Mouse (Mus musculus) lung, embryonic 15.5 days (tissue): Measurements from ENCODE around the gene Dbx1. TPM values are rescaled to one million over a fixed set of nuclear protein-coding genes. Genes with fewer than 3 reads are reported as not detected.

Experiments used
- ATAC-seq: fragments of 200-750 bp; cut with Nextera tagmentation; 2 replicates; pipeline ENCODE4 v1.8.0; 2017; ENCODE audit warnings: moderate number of reproducible peaks, borderline replicate concordance; ENCODE audit not compliant: low FRiP score, low TSS enrichment; ENCODE audit errors: extremely low read depth
- H3K27ac ChIP-seq: fragments of 300-500 bp; sonication (generic); 2 replicates; pipeline ENCODE4 v1.5.1; 2015; ENCODE audit warnings: moderate library complexity, mild to moderate bottlenecking, inconsistent platforms
- H3K27me3 ChIP-seq: fragments of 300-500 bp; sonication (generic); 2 replicates; pipeline ENCODE4 v1.6.1; 2015; ENCODE audit warnings: inconsistent platforms
- H3K36me3 ChIP-seq: fragments of 300-500 bp; sonication (generic); 2 replicates; pipeline ENCODE4 v1.6.1; 2015; ENCODE audit warnings: inconsistent platforms
- H3K4me1 ChIP-seq: fragments of 300-500 bp; sonication (generic); 2 replicates; pipeline ENCODE4 v1.6.1; 2015; ENCODE audit warnings: inconsistent platforms
- H3K4me2 ChIP-seq: fragments of 300-500 bp; sonication (generic); 2 replicates; pipeline ENCODE4 v1.6.1; 2015; ENCODE audit warnings: inconsistent platforms, mild to moderate bottlenecking, moderate library complexity
- H3K4me3 ChIP-seq: fragments of 300-500 bp; sonication (generic); 2 replicates; pipeline ENCODE4 v1.5.1; 2015; ENCODE audit warnings: mild to moderate bottlenecking, inconsistent platforms
- H3K9ac ChIP-seq: fragments of 300-500 bp; sonication (generic); 2 replicates; pipeline ENCODE4 v1.6.1; 2015; ENCODE audit warnings: inconsistent platforms
- H3K9me3 ChIP-seq: fragments of 300-500 bp; sonication (generic); 2 replicates; pipeline ENCODE4 v1.6.1; 2016; ENCODE audit warnings: inconsistent platforms
- WGBS: fragments of 180-500 bp; shearing (Covaris S2); methylation state at CpG from one replicate; pipeline ENCODE4 v1.1.7; 2015; 5-methylcytosine and 5-hydroxymethylcytosine counted together
- polyA plus RNA-seq: library from polyadenylated mRNA; unstranded; fragments of >200 nt; fragmentation: Nextera tagmentation; extraction: Ambion mirVana; gene quantifications from 2 replicates; pipeline ENCODE4 v1.2.1, GENCODE M21; 2015

The Dbx1 gene
- polyA plus RNA-seq, 1 experiment from 2014 or later, result not detected

- 65% methylated on average over 1 of the region's 1 CpGs for WGBS
- no peak overlapping the region for H3K4me3 ChIP-seq
- H3K9ac ChIP-seq, result no peak overlapping the region
- H3K9me3 ChIP-seq, result no peaks in the 10 kb centered on the region
- H3K36me3 ChIP-seq, result no peaks in the 10 kb centered on the region
- peaks cover 10% of the 10 kb centered on the region for H3K27me3 ChIP-seq
- H3K4me2 ChIP-seq, result no peak overlapping the region
- no peak for ATAC-seq
- H3K27ac ChIP-seq, result no peak overlapping the region
- no peaks in the 10 kb centered on the region for H3K4me1 ChIP-seq
These were observed 16.5 kb downstream of the Dbx1 start for GRCm38 (mm10) chr7:49620160-49620559.

- Histone ChIP-seq H3K27ac (no peak overlapping the region), H3K4me3 (no peak overlapping the region), H3K9me3 (no peaks in the 10 kb centered on the region), H3K36me3 (no peaks in the 10 kb centered on the region), H3K9ac (no peak overlapping the region), H3K4me1 (no peaks in the 10 kb centered on the region), H3K4me2 (no peak overlapping the region), H3K27me3 (peaks cover 5% of the 10 kb centered on the region; the same call in 1 of the 2 replicates)
- ATAC-seq, result no peak
- WGBS, result 75% methylated on average over 4 of the region's 4 CpGs
These were observed 19.6 kb downstream of the Dbx1 start for GRCm38 (mm10) chr7:49617087-49617486.

DNA sequence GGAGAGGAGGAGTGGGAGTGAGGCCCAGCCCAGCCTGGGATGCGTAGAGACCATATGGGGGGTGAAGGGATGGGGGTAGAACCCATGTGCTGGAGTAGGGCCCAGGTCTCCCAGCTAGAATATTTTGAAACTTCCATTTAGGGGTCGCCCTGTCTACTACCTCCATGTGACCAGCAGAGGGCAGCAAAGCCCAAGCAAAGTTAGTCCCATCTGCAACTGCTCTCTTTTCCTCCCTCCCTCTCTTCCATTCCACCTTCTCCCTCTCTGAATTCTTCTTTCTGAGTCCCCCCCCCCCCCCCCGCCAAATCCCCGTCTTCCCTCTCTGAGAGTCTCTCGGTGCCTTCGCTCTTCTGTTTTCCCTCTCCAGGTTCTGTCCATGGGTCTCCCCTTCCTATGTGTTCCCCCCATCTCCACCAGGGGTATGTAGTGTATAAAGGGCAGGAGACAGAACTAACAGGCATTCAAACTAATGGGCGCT lies 20.4 kb downstream of the Dbx1 start:
- Histone ChIP-seq H3K4me3 (no peak overlapping the region), H3K27me3 (peaks cover 5% of the 10 kb centered on the region; the same call in 1 of the 2 replicates), H3K4me2 (peak overlapping the region; percentile 35; the same call in 1 of the 2 replicates), H3K9me3 (no peaks in the 10 kb centered on the region), H3K4me1 (no peaks in the 10 kb centered on the region), H3K36me3 (no peaks in the 10 kb centered on the region), H3K9ac (no peak overlapping the region), H3K27ac (no peak overlapping the region)
- WGBS, result 8% methylated on average over 6 of the region's 7 CpGs
- peak; percentile 58; the same call in 1 of the 2 replicates for ATAC-seq

- Histone ChIP-seq H3K27ac (no peak overlapping the region), H3K36me3 (peaks cover 6% of the 10 kb centered on the region), H3K9ac (no peak overlapping the region), H3K4me2 (no peak overlapping the region), H3K9me3 (no peaks in the 10 kb centered on the region), H3K4me1 (0 out of 2 replicates have a peak, but pooled peaks cover 7% of the 10 kb centered on the region), H3K27me3 (no peaks in the 10 kb centered on the region), H3K4me3 (no peak overlapping the region)
- no peak for ATAC-seq
- WGBS, result 80% methylated on average over 15 of the region's 15 CpGs
These were observed 31.5 kb downstream of the Dbx1 start for GRCm38 (mm10) chr7:49604965-49605795.

- H3K4me2 ChIP-seq, result no peak overlapping the region
- peaks cover 8% of the 10 kb centered on the region for H3K36me3 ChIP-seq
- no peak overlapping the region for H3K4me3 ChIP-seq
- no peaks in the 10 kb centered on the region for H3K9me3 ChIP-seq
- H3K9ac ChIP-seq, result no peak overlapping the region
- H3K27me3 ChIP-seq, result no peaks in the 10 kb centered on the region
- H3K4me1 ChIP-seq, result 0 out of 2 replicates have a peak, but pooled peaks cover 7% of the 10 kb centered on the region
- no peak for ATAC-seq
- whole genome bisulfite sequencing, result 89% methylated on average over 14 of the region's 14 CpGs
- no peak overlapping the region for H3K27ac ChIP-seq
These were observed 32.4 kb downstream of the Dbx1 start for GRCm38 (mm10) chr7:49604244-49604643.

- H3K4me2 ChIP-seq, result no peak overlapping the region
- no peak overlapping the region for H3K4me3 ChIP-seq
- H3K36me3 ChIP-seq, result peaks cover 28% of the 10 kb centered on the region
- 44% methylated on average over 13 of the region's 13 CpGs for WGBS
- peak; percentile 51; the same call in 1 of the 2 replicates for ATAC-seq
- H3K4me1 ChIP-seq, result 0 out of 2 replicates have a peak, but pooled peaks cover 7% of the 10 kb centered on the region
- no peaks in the 10 kb centered on the region for H3K27me3 ChIP-seq
- 0 out of 2 replicates have a peak overlapping the region, but pooled peaks have one; percentile 3 for H3K27ac ChIP-seq
- no peak overlapping the region for H3K9ac ChIP-seq
- no peaks in the 10 kb centered on the region for H3K9me3 ChIP-seq
These were observed 35.3 kb downstream of the Dbx1 start for GRCm38 (mm10) chr7:49601191-49601975.

DNA sequence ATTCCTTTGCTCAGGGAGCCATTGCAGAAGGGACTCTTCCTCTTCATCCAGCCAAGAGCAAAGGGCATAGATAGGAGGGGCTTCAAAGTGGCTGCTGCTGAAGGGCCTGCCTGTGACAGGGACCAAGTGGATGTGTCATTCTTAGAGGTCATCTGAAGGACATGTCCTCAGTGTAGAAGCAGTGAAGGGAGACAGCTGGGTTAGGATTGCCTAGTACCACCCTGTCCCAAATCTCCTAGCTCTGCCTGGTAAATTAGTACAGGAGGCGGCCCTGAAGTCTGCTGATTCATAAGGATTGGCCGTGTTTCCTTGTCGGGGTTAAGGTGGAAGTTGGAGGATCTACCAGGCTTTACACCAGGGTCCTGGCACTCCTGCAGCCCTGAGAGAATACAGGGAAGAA lies 36.7 kb downstream of the Dbx1 start:
- ATAC-seq, result peak; percentile 30; the same call in 1 of the 2 replicates
- H3K4me2 ChIP-seq, result no peak overlapping the region
- no peak overlapping the region for H3K27ac ChIP-seq
- no peak overlapping the region for H3K4me3 ChIP-seq
- no peaks in the 10 kb centered on the region for H3K27me3 ChIP-seq
- H3K9ac ChIP-seq, result no peak overlapping the region
- WGBS, result 69% methylated on average over 3 of the region's 3 CpGs
- peaks cover 34% of the 10 kb centered on the region for H3K36me3 ChIP-seq
- 0 out of 2 replicates have a peak, but pooled peaks cover 7% of the 10 kb centered on the region for H3K4me1 ChIP-seq
- no peaks in the 10 kb centered on the region for H3K9me3 ChIP-seq

DNA sequence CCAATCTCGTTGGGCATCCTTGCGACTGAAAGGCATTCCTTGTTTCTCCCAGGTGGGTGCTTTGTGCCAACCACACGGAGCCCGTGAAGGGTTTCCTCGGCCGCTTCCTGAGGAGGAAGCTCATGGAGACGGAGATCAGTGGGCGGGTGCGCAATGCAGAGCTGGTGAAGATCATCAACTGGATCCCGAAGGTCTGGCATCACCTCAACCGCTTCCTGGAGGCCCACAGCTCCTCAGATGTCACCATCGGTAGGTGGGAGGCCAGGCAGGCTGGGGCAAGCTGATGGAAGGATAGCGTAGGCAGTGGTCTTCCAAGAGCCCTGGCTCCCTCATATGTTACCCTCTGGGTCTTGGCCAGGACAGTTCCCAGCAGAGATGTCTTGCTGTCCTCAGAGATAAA lies 38.4 kb downstream of the Dbx1 start:
- Histone ChIP-seq H3K4me2 (no peak overlapping the region), H3K27ac (no peak overlapping the region), H3K4me1 (0 out of 2 replicates have a peak, but pooled peaks cover 7% of the 10 kb centered on the region), H3K9me3 (no peaks in the 10 kb centered on the region), H3K27me3 (no peaks in the 10 kb centered on the region), H3K9ac (no peak overlapping the region), H3K36me3 (peaks cover 46% of the 10 kb centered on the region), H3K4me3 (no peak overlapping the region)
- no peak for ATAC-seq
- WGBS, result 92% methylated on average over 13 of the region's 13 CpGs

GRCm38 (mm10) chr7:49597776-49598175 lies 38.9 kb downstream of the Dbx1 start:
- peaks cover 51% of the 10 kb centered on the region for H3K36me3 ChIP-seq
- H3K4me3 ChIP-seq, result no peak overlapping the region
- H3K9me3 ChIP-seq, result no peaks in the 10 kb centered on the region
- no peak overlapping the region for H3K9ac ChIP-seq
- no peak overlapping the region for H3K4me2 ChIP-seq
- no peak overlapping the region for H3K27ac ChIP-seq
- H3K4me1 ChIP-seq, result 0 out of 2 replicates have a peak, but pooled peaks cover 7% of the 10 kb centered on the region
- no peaks in the 10 kb centered on the region for H3K27me3 ChIP-seq
- ATAC-seq, result no peak
- WGBS, result 58% methylated on average over 3 of the region's 3 CpGs

DNA sequence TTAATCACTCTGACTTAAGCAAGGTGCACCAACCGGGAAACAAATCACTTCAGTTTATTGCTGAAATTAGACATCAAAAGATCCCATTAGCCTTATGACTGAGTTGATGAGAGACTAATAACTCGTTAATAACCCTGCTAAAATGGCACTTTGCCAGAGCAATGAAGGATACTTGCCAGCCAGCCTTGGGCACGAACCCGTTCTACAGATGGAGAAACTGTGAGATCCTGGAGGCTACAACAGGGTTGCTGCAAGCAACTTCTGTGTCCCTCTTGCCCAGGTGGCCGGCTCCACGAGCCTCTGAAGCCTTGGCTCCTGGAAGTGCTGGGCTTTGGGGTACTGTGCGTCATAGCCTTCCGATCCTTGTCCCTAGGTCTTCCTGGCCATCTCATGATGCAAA lies 47.0 kb downstream of the Dbx1 start:
- no peak for ATAC-seq
- Histone ChIP-seq H3K36me3 (peaks cover 73% of the 10 kb centered on the region), H3K27ac (no peak overlapping the region), H3K4me1 (peaks cover 3% of the 10 kb centered on the region; the same call in 1 of the 2 replicates), H3K4me2 (no peak overlapping the region), H3K9me3 (no peaks in the 10 kb centered on the region), H3K4me3 (no peak overlapping the region), H3K27me3 (no peaks in the 10 kb centered on the region), H3K9ac (no peak overlapping the region)
- WGBS, result 82% methylated on average over 8 of the region's 8 CpGs

GRCm38 (mm10) chr7:49586530-49587120 lies 50.0 kb downstream of the Dbx1 start:
- Histone ChIP-seq H3K4me1 (peaks cover 10% of the 10 kb centered on the region), H3K9ac (no peak overlapping the region), H3K27ac (no peak overlapping the region), H3K4me3 (no peak overlapping the region), H3K9me3 (no peaks in the 10 kb centered on the region), H3K27me3 (no peaks in the 10 kb centered on the region), H3K36me3 (peaks cover 63% of the 10 kb centered on the region), H3K4me2 (no peak overlapping the region)
- 49% methylated on average over 5 of the region's 5 CpGs for WGBS
- ATAC-seq, result no peak
